In the genomic region with DNA sequence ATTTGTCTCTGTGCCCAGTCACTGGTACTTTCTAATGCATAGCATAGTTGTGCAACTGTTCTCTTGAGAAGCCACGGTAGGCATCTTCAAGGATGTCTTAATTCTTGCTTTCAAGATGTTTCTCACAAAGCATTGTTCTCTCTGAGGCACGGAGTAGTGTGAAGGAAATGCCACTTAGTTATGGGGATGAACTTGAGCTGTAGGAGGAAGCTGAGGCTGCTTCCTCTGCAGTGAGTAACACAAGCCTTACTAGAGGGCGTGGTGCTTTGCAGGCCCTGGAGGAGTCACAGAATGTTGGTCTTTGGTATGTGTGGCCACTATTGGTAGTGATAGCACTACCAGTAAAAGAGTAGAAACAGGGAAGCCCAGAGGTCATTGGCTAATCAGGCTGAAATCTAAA, we compare ENCODE assay signal across 13 mouse cellular contexts. TPM values are rescaled to one million over a fixed set of nuclear protein-coding genes. Genes with fewer than 3 reads are reported as not detected.
DNase-seq lines count a peak whose midpoint lies in the region; ATAC-seq and TF ChIP-seq lines count a peak whose summit lies in the region.
"Had no signal": no experiment of that assay in that cellular context is flagged by ENCODE, and none has a peak within 500 bp of the region (broad histone marks: within the 10 kb centered on the region; RNA-seq: fewer than 3 reads in every experiment).

No protein-coding gene starts in this region.

- no peak overlapping the region for H3K4me3 ChIP-seq in kidney, embryonic 16.5 days (ENCODE audit: low read length)
- no peak overlapping the region for H3K4me3 ChIP-seq in midbrain, embryonic 13.5 days (replicated peaks)
- H3K4me3 ChIP-seq in midbrain, postnatal 0 days (ENCODE audit: low read depth, low read length): no peak overlapping the region
- no peak overlapping the region for H3K4me3 ChIP-seq in gastrocnemius, adult 2 months
- H3K4me3 ChIP-seq: forebrain, embryonic 13.5 days; myocyte had no signal

- no peaks in the 10 kb centered on the region for H3K36me3 ChIP-seq in kidney, embryonic 16.5 days (ENCODE audit: insufficient read depth, low read length)
- H3K36me3 ChIP-seq in midbrain, embryonic 13.5 days: no peaks in the 10 kb centered on the region
- no peaks in the 10 kb centered on the region for H3K36me3 ChIP-seq in midbrain, postnatal 0 days (ENCODE audit: insufficient read depth, low read length)

- no peak overlapping the region for H3K9ac ChIP-seq in kidney, embryonic 16.5 days (replicated peaks; ENCODE audit: low read length)
- no peak overlapping the region for H3K9ac ChIP-seq in midbrain, embryonic 13.5 days (replicated peaks)
- H3K9ac ChIP-seq in midbrain, postnatal 0 days (replicated peaks; ENCODE audit: low read length, poor library complexity, severe bottlenecking): no peak overlapping the region
- H3K9ac ChIP-seq: forebrain, embryonic 13.5 days; hindbrain, embryonic 14.5 days had no signal

- no peak overlapping the region for H3K4me2 ChIP-seq in kidney, embryonic 16.5 days (replicated peaks; ENCODE audit: low read depth, low read length)
- no peak overlapping the region for H3K4me2 ChIP-seq in midbrain, embryonic 13.5 days (replicated peaks)
- H3K4me2 ChIP-seq in midbrain, postnatal 0 days (ENCODE audit: low read depth, low read length, poor library complexity, severe bottlenecking): no peak overlapping the region
- H3K4me2 ChIP-seq: forebrain, embryonic 13.5 days; heart, embryonic 11.5 days; hindbrain, embryonic 14.5 days had no signal

- 69% methylated on average over 3 of the region's 3 CpGs for WGBS in kidney, embryonic 16.5 days
- 60% methylated on average over 3 of the region's 3 CpGs for WGBS in midbrain, embryonic 13.5 days
- WGBS in midbrain, postnatal 0 days: 54% methylated on average over 3 of the region's 3 CpGs

- no peaks in the 10 kb centered on the region for H3K4me1 ChIP-seq in kidney, embryonic 16.5 days (ENCODE audit: insufficient read depth, low read length)
- H3K4me1 ChIP-seq in midbrain, embryonic 13.5 days (replicated peaks): 0 out of 2 replicates have a peak, but pooled peaks cover 3% of the 10 kb centered on the region
- no peaks in the 10 kb centered on the region for H3K4me1 ChIP-seq in midbrain, postnatal 0 days (ENCODE audit: insufficient read depth, low read length)
- H3K4me1 ChIP-seq: forebrain, embryonic 13.5 days had no signal

- no peaks in the 10 kb centered on the region for H3K27me3 ChIP-seq in kidney, embryonic 16.5 days (ENCODE audit: insufficient read depth, low read length)
- no peaks in the 10 kb centered on the region for H3K27me3 ChIP-seq in midbrain, embryonic 13.5 days
- no peaks in the 10 kb centered on the region for H3K27me3 ChIP-seq in midbrain, postnatal 0 days (ENCODE audit: insufficient read depth, low read length)
- H3K27me3 ChIP-seq: forebrain, embryonic 13.5 days had no signal

- TF ChIP-seq CTCF in midbrain, postnatal 0 days (IDR thresholded peaks at IDR 0.05): no peak
- TF ChIP-seq CTCF in gastrocnemius, adult 2 months (IDR thresholded peaks at IDR 0.05): no peak

- no peak overlapping the region for H3K27ac ChIP-seq in kidney, embryonic 16.5 days (ENCODE audit: low read length)
- H3K27ac ChIP-seq in midbrain, embryonic 13.5 days: peak overlapping the region; percentile 25; the same call in 1 of the 2 replicates
- no peak overlapping the region for H3K27ac ChIP-seq in midbrain, postnatal 0 days (ENCODE audit: low read depth, low read length)
- no peak overlapping the region for H3K27ac ChIP-seq in gastrocnemius, adult 2 months
- H3K27ac ChIP-seq: forebrain, embryonic 13.5 days; hindbrain, embryonic 14.5 days; macrophage had no signal

- DNase-seq in kidney, adult 8-10 months: no peak
- DNase-seq in midbrain, postnatal 0 days (ENCODE audit: low spot score): no peak
- no peak for DNase-seq in layer of hippocampus, adult 9-10 months (ENCODE audit: low spot score)
- DNase-seq in gastrocnemius, adult 2 months: no peak
- DNase-seq: cerebellum, adult 18-20 months had no signal

- intact Hi-C loops in gastrocnemius, adult 2 months (cut with DNase I): no loop called here

- peak; percentile 67; the same call in 1 of the 2 replicates for ATAC-seq in kidney, embryonic 16.5 days (ENCODE audit: low FRiP score, low TSS enrichment)
- ATAC-seq in midbrain, embryonic 13.5 days: no peak
- no peak for ATAC-seq in midbrain, postnatal 0 days (ENCODE audit: low FRiP score)
- 0 out of 2 replicates have a peak, but pooled peaks have one; percentile 29 for ATAC-seq in common myeloid progenitor, adult 5-6 weeks (replicated peaks; ENCODE audit: low read depth, poor library complexity, severe bottlenecking)
- ATAC-seq: forebrain, embryonic 13.5 days had no signal

- no peaks in the 10 kb centered on the region for H3K9me3 ChIP-seq in kidney, embryonic 16.5 days (ENCODE audit: low read length)
- no peaks in the 10 kb centered on the region for H3K9me3 ChIP-seq in midbrain, embryonic 13.5 days
- no peaks in the 10 kb centered on the region for H3K9me3 ChIP-seq in midbrain, postnatal 0 days (ENCODE audit: low read length)
- H3K9me3 ChIP-seq: forebrain, embryonic 13.5 days had no signal

RNA-seq across cellular contexts. Expression of a gene that starts 17.0 kb away (rescaled TPM):
- 34.3 and 37.1 TPM in 2 replicates for polyA plus RNA-seq in kidney, embryonic 16.5 days (2015; fragmentation: Nextera tagmentation; extraction: Ambion mirVana)
- polyA plus RNA-seq in midbrain, embryonic 13.5 days (2015; fragmentation: Nextera tagmentation; extraction: Ambion mirVana): 33.5 and 34.9 TPM in 2 replicates
- total RNA-seq in midbrain, postnatal 0 days (2014; rRNA removed): 14.2 and 16.1 TPM in 2 replicates
- 17.4 and 18.0 TPM in 2 replicates for polyA plus RNA-seq in midbrain, postnatal 0 days (2015; fragmentation: Nextera tagmentation; extraction: Ambion mirVana)
- 39.8 and 43.5 TPM in 2 replicates for total RNA-seq in common myeloid progenitor, adult 5-6 weeks (2017)
- total RNA-seq in gastrocnemius, adult 2 months (2021): 10 to 100 TPM; 56.1 to 57.2 TPM

Comparison
In these comparisons a context has a peak if more than half of its experiments do, and no peak if none do; other contexts are left out.
1. ATAC-seq: peak in kidney, embryonic 16.5 days (single experiment) and common myeloid progenitor, adult 5-6 weeks (single experiment); none in midbrain, embryonic 13.5 days (single experiment) and midbrain, postnatal 0 days (single experiment).